Mouse (Mus musculus) embryo, embryonic 10.5 days (tissue): ENCODE data around the gene Tmigd1.
"Not testable (repeated sequence)": the region's sequence is repeated elsewhere in the genome, so short reads cannot be mapped to it uniquely, and the experiment has no call there.

Source experiments
- DNase-seq: peaks from one replicate; pipeline ENCODE4 v3.0.0-alpha.2; 2015; ENCODE audit warnings: low spot score

Gene Tmigd1

GRCm38 (mm10) chr11:76898751-76899150 is 3.2 kb upstream of the Tmigd1 start:
- no peak for DNase-seq

GRCm38 (mm10) chr11:76899758-76900738 is 1.9 kb upstream of the Tmigd1 start:
- DNase-seq = no peak

GRCm38 (mm10) chr11:76904340-76904739 is 2.4 kb downstream of the Tmigd1 start:
- no peak for DNase-seq

GRCm38 (mm10) chr11:76908651-76909050 is 6.7 kb downstream of the Tmigd1 start:
- DNase-seq = no peak

- no peak for DNase-seq
Measured at GRCm38 (mm10) chr11:76911325-76912054, 9.5 kb downstream of the Tmigd1 start.

- DNase-seq = no peak
Measured at GRCm38 (mm10) chr11:76912055-76912395, 10.1 kb downstream of the Tmigd1 start.

GRCm38 (mm10) chr11:76914366-76914765 is 12.4 kb downstream of the Tmigd1 start:
- no peak for DNase-seq

- peak; percentile 48 for DNase-seq
Measured at GRCm38 (mm10) chr11:76916539-76917229, 14.7 kb downstream of the Tmigd1 start.

- peak; percentile 38 for DNase-seq
Measured at GRCm38 (mm10) chr11:76917230-76917548, 15.2 kb downstream of the Tmigd1 start.

- no peak for DNase-seq
Measured at GRCm38 (mm10) chr11:76920607-76921006, 18.6 kb downstream of the Tmigd1 start.

- DNase-seq = no peak
Measured at GRCm38 (mm10) chr11:76924759-76925236, 22.8 kb downstream of the Tmigd1 start, which contains the start of gene Blmh. Gene Blmh (plus strand): TSS chr11:76924809.

GRCm38 (mm10) chr11:76928586-76928985 is 26.6 kb downstream of the Tmigd1 start:
- DNase-seq = not testable (repeated sequence)

GRCm38 (mm10) chr11:76933209-76933608 is 31.2 kb downstream of the Tmigd1 start:
- no peak for DNase-seq

GRCm38 (mm10) chr11:76936578-76936977 is 34.6 kb downstream of the Tmigd1 start:
- no peak for DNase-seq

GRCm38 (mm10) chr11:76944839-76945238 is 42.9 kb downstream of the Tmigd1 start:
- DNase-seq = no peak

GRCm38 (mm10) chr11:76945386-76946202 is 43.6 kb downstream of the Tmigd1 start:
- DNase-seq = peak; percentile 96

- peak; percentile 48 for DNase-seq
Measured at GRCm38 (mm10) chr11:76946203-76946585, 44.2 kb downstream of the Tmigd1 start.

GRCm38 (mm10) chr11:76953536-76953935 is 51.6 kb downstream of the Tmigd1 start:
- no peak for DNase-seq

GRCm38 (mm10) chr11:76965703-76966102 is 63.7 kb downstream of the Tmigd1 start:
- no peak for DNase-seq
